Mouse (Mus musculus) thymus, postnatal 36 days (tissue): ENCODE measurements around the gene Lyve1.

Experiments used
- DNase-seq, 2 experiments: peaks; one replicate each; pipeline ENCODE4 v3.0.0; 2022; ENCODE audit warnings: mixed read lengths in 2 of 2

Lyve1 gene

DNA sequence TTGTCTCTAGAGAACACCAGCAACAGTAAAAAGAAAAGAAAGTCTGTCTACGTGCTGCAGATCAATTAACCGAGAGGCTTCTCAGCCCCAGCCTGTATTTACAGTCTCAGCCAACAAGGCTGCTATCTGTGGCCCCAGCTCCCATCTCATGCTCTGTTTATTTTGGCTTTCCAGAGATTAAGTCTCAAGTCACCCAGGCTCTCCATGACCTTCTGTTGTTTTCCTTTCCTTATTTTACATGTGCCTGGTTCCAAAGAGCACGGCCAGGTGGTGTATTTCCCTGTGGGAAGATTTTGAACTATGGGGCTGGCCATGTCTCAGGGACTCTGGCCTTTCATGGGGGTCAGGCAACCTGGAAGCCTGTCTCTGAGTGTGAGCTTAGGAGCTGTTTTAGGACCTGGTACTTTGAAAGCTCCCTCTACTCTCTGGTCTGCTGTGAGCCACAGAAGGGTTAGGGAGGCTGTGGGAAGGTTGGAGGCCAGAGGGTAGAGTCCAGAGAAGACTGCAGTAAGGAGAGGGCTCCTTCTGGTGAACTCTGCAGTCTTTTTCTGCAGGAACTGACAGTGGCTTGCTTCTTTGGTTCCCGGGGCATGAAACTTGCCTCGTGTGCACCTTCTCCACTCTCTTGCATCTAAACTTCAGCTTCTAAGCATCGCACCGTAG lies 11.4 kb downstream of the Lyve1 start:
- no peak for DNase-seq

DNA sequence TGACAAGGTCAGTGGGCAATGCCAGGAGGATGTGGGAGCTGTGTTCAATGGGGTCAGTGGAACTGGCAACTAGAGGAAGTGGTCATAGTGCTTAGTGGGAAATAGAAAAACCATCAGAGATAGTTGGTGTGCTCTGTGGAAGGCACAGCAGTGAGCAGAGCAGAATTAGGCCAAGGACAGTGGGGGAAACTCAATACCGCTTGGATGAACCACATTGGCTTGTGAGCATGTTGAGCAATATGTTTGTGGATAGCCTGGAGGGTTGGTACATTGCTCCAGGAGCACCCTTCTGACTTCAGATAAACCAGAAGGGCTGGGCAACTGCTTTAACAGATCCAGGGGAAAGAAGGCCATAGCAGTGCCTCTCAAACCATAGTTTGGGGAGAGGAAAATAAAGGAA lies 14.7 kb downstream of the Lyve1 start:
- no peak for DNase-seq

DNA sequence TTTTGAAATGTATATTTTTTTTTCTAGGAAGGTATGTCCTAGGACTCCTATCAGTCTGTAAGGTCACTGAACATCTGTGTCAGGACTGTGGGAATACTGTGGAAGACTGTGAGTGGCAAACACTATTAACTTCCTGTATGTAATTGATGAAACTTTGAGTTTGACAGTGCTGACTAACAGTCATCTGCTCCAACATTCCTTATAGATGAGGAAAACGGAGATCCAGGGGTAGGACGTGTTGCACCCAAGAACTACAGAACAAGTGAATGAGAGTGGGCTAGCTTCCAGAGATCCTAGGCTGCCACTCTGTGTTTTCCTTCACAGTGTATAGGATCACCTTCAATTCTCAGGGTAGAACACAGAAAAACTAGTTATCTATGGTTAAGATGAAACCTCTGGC lies 15.7 kb downstream of the Lyve1 start:
- DNase-seq, result no peak

DNA sequence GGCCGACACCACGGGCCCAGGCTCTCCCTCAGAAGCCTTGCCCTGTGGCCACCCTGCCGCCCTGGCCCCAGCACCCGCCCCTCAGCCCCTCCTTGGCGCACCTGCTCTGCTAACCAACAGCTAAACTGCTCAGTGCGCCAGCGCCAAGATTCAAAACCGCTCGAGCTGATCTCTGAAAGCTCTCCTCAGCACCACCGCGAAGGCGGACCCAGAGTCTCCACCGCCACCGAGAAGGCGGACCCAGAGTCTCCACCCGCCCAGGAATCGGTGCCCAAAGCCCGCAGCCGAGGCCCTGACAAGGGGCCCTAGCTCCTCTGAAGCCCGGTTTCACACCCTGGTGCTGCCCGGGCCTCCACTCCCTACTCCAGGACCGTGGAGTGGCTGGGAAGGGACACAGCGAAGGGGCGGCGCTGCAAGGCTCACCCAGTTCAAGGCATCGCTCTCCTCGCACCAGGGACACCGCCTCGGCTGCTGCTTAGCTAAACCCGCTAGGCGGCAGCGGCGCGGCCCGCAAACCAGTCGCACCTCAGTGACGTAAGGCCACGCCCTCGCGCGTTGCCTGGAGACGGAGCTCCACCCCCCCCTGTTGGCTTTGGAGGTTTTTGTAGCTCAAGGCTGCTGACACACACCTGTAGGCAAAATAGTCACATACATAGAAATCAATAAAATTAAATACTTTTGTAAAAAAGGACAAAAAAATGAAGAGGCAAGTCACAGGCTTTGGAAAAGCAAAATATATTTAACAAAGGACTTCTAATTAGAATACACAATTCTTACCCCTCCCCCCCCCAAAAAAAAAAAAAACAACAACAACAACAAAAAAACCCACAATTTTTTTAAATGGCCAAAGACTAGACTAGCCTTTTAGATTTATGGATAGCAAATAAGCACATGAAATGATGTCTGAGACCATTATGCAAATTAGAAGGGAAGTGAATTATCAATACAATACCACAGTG lies 18.8 kb downstream of the Lyve1 start, which contains the start of gene Rnf141:
Gene Rnf141 (minus strand): TSS at position 542 of the 959 bp plus-strand sequence.
- peak; percentile 92 to 94 for DNase-seq

DNA sequence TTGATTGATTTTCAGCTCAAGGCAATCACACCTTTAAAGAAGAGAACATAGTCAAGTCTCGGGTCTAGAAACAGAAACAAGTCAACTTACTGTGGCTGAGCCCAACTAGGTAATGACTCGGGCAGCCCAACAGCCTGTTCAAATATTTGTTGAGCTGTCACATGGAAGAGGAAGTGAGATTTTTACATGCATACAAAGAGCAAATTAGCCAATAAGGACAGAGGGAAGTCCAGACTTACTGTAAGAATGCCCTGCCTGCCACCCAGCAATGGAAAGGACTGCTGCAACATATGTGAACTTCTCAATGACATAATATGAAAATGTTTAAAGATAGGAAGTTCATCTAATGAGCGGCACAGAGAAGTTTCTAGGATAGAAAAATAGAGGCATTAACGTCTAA lies 22.7 kb downstream of the Lyve1 start:
- no peak for DNase-seq

DNA sequence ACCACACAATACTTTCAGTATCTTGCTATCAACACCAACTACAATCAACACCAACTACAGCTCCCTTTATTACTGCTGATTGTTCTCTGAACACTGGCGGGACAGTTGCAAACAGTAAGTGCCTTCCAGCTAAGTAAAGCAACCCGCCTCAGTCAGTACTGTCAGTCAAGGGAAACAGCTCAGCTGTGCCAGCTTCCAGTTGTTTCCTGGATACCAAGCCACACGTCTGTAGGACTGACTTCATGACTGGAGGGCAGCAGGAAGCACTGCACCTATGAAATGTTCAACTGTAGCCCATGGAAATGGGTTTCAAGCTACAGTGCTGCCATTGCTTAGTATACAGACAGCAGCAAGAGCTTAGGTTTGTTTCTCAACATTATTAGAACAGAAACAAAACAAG lies 28.5 kb downstream of the Lyve1 start:
- DNase-seq, result no peak

DNA sequence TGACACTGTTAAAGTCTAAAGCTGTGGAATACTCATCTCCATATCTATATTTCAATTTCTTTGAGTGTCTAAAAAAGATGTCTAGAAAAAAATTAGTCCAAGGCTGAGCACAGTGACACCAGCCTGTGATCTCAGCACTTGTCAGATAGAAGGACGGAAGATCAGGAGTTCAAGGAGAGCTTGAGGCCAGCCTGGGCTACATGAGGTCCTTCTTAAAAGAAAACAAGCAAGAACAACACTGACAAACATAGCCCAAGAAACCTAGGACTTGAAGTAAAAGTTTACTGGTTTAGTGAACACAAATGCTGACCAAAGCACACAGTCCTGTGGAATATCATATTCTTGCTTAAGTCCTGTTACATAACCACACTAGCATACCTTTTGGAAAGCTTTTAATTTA lies 29.0 kb downstream of the Lyve1 start:
- no peak for DNase-seq

DNA sequence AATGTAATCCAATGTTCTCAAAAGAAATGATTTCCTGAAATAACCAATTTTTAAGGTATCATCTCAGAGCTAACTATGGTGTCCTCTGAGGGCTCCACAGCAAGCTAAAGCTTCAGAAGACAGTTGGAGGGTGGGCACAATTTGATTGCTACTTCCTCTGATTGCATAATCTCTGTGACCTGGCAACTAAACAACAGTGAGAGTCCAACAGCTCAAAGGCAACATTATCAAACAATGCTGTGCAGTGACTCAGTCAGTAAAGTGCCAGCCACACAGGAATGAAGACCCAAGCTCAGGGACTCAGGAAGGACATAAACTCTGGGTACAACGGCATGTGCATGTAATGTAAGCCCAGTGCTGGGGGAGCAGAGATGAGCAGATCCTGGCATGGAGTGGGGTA lies 30.0 kb downstream of the Lyve1 start:
- no peak for DNase-seq

DNA sequence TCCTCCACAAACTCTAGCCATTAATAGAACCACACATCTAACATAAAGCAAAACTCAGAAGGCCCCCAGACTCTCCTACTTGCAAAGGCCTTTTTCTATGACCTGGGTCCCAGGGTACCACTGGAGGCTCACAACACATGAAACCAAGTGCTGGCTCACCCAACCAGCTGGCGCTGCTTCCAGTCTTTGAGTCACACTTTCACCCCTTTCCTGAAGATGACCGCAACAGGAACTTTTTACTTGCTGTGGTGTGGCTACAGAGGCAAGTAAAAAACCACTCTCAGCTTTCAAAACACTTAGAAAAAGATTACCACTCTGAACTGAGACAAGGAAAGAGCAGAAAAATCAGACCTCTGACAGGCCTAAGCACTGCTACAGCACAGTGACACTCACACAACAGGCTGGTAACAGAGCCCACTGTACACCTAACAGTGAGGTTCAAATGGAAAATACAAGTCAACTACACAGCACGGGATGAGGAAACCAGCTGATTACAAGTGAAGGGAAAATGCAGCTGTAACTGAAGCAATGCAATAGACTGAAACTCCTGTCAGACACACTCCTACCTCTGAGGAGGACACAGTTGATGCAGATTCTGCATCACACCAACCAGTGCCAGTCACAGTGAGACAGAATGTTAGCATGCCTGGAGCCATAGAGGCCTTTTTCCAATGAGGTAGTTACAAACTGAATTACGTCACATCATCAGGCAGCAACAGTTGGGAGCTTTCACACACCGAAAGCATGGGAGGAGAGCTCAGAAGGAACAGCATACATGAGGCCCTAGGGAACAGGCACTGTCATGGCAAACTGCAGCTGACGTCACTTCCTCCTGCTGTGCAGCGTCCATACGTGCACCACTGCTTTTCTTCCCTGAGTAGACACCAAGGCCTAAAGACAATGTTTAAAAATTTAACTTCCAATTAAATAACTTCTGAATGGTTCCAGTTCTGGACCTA lies 38.8 kb downstream of the Lyve1 start:
- no peak for DNase-seq

DNA sequence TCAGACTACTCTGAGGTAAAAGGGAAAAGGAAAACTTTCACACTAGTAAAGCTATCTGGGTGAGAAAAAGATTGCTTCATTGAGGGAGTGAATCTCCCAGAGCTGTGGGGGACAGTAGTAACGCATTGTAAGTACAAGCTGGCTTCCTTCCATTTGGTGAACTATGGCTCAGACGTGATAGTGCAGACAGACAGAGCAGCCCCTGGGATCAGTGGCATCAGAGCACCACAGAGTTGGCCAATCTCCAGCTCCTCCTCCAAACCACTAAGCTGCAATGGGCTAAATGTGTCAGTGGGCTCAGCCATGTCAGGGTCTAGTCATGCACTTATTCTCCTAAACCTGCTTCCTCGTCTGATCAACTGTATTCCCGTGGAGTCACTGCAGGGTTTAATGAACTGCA lies 39.4 kb downstream of the Lyve1 start:
- no peak for DNase-seq

DNA sequence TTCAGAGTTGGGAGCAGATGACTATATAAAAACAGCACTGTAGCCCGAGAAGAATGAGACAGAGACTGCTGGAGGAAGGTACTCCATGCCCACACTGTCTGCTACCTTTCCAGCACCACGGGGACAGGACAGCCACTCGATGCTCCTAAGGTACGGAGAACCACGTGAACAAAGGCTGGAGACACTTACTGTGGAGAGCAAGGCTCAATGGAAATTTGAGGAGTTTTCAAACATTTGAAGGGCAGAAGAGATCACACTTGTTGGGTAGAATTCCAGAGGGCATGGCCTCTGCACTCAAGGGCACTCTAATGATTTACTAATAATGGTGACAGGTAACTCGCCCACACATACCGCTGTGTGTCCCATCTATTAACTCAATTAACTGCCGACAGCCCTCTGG lies 40.0 kb downstream of the Lyve1 start:
- no peak for DNase-seq

DNA sequence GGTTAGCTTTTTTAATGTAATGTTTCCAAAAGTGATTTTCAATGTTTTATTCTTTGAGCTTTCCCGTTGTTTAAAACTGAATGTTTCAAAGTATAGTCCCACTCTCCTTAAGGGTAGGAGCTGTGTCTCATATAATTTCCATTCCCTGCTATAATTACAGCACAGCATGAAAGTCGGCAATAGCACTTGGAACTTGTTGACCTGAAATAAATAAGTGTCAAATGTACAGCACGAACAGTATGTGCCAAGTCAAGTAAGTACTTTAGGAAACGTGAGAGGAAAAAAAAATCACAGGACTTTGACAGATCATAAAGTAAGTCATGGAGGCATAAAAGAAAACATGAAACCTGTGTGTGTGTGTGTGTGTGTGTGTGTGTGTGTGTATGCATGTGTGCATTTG lies 41.0 kb downstream of the Lyve1 start:
- no peak for DNase-seq

DNA sequence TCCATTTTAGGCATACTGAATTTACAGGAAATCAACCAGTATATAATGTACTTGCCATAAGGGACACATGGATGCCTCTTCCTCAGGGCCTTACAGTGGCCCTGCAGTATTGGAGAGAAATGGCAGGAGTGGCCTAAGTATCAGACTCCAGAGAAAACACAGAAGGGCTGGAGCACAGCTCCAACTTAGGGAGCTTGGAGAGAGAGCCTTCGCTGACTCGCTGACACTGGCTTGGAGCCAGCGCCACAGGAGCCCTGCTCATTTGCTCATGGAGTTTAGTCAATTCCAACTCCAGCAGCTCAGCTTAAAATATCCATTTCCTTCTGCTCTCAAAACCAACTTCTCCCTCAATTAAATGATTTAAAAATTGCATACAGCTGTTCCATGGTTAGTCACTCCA lies 41.4 kb downstream of the Lyve1 start:
- no peak for DNase-seq

DNA sequence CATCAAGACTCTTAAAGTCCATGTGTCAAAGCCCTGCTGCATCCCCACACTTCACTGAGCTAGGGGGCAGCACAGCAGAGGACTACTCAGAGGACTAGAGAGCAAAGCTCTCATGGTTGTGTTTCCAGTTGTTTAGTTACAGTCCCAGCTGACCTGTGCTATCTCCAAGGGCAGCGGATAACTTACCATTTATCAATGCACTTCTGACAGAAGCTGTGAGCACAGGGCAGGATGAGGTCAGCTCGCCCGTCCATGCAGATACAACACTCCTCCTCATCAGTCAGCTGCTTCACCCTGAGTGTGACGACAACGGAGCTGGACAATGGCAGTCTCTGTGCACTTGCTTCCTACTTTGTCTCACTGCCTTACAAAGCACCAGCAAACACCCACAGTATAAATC lies 42.0 kb downstream of the Lyve1 start:
- DNase-seq, result no peak

DNA sequence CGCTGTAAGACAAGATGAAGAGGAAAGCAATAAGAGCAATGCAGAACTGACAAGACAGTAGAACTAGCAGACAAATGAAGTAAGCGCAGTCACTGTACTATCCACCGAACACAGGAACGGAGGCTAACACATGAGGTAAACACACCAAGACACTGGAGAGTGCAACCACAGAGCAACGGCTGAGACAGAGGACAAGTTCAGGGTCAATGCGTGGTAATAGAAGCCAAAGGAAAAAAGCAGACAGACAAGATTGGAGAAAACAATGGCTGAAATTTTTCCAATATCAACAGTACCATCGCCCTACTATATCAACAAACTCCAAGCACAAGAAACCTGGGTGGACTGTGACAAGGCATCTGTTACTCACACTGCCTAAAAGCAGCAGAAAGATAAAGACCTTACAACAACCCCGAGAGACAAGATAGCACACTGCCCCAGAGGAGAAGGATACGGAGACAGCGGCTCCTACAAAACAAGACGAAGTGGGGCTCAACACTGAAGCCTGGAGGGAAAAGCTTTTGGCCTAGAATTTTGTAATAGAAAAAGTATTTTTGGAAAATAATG lies 44.2 kb downstream of the Lyve1 start:
- DNase-seq, result no peak

DNA sequence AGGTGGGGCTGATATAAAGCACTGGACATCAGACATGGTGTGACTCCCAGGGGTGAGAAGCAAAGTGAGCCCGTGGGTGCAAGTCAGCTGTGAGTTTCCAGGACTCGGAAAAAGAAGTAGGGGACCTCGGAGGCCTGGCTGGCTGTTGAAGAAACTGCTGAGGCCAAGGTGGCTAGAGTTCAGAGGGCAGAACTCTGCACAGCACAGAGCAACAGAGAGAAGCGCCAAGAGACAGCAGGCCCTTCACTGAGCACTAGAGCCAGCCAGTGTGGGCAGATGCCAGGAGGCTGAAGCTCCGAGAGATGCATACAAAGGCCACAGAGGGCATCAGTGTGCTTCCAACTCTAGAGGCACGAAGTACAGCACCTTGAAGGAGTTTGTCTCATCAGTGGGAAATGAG lies 44.8 kb downstream of the Lyve1 start:
- DNase-seq, result no peak

DNA sequence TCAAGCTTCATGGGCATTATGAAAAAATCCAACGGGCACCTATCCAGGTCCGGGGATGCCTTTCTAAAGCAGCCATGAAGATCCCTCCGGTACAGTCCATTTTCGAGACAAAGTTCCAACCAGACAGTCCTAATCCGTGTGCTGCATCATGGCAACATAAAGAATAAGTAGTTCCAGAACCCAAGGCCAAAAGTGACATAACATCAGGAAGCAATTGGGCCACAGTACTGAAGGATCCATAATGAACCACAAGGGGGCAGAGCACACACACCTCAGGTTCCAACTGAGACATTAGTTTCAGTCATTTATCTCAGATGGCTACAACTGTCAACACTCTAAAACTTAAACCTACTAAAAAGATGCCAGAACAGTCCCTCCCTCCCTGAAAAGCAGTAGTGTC lies 47.0 kb downstream of the Lyve1 start:
- peak in 1 of 2 experiments; percentile 35 for DNase-seq

DNA sequence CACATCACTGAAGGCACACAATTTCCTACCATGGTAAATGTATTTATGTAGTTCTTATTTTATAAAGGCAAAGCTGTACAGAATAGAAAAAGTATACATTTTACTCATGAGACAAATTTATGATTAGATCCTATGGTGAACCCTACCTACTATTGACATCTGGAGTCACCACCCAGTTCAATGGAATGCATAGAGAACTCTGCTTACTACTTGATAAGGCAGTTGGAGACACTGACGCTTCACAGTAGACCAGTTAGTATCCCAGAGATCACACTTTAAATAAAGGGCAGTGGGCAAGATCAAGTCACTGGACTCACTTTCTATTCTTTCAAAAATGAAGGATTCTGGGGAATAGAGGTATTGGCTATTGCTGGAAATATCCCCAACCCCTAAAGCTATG lies 49.1 kb downstream of the Lyve1 start:
- DNase-seq, result no peak

DNA sequence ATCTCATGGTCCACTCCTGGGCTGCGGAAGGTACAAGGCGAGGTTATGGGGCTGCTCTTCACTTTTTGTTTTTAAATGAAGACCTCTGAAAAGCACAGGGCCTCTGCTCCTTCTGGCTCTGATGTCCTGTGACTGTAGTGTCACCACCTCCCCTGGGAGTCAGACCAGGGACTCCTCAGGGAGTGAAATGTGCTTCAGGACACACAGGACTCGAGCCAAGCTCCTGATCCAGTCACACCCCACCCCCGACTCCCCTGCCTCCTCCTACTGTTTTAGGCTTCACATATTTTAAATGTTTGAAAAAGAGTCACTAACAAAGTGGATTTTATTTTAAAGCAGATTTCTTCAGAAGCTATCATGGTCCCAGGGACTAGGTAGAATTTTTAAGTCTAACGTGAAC lies 51.5 kb downstream of the Lyve1 start:
- no peak for DNase-seq

DNA sequence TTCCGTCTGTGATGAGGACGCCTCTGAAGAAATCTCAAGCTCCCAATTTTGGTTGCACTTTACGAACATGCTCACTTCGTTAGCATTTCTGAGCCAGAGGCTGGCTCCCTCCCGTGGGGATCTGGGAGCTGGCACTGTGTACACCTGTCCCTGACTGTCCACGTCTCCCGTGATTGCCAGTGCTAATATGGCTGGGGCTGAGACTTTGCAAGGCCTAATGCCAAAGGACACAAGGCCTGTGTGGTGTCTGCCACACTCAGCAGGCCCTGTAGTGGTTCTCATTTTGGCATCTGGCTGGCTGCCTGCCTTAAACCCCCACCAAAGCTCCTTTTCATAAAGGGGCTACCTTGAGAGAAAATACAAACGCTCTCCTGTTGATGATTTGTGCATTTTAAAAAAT lies 52.0 kb downstream of the Lyve1 start:
- no peak for DNase-seq

DNA sequence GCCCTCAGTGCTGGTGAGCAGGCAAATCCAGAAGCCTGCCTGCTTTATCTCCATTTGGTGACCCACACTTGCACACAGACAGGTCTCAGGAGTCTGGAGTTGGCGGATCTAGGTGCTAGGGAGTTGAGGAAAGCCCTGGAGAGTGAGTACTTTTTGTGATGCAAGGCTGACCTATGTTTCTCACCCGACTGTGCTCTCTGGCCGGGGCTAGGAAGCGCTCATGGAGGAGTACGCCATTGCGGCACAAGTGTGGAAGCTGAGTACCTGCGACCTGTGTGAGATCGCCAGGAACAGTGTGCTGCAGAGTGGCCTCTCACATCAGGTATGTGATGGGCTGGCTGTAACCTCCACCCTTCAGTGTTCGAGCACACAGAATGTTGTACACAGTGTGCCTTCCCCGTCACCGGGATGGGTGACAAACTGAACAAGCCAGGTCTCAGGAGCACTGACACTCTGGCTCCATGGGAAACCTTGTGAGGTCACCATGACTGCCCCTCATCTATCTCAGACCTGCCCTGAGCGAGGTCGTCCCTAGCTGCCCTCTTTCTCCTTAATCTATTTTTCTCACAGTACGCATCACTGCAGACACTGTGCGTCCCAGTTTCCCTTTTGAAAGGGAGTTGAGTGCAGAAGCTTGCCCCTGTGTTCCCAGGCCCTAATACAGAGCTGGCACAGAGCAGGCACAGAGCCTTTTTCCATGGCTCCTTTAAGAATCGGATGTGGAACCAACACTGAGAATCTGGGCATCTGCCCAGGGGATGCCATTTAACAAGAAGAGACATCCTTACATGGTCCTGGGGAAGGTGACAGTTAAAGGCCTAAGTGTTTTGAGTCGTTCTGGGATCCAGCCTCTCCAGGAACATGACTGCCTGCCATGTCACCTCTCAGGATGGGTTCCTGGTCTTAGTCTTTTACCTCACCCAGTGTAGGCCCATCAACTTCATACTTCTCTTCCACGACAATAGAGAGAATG lies 53.2 kb downstream of the Lyve1 start:
- DNase-seq, result no peak

DNA sequence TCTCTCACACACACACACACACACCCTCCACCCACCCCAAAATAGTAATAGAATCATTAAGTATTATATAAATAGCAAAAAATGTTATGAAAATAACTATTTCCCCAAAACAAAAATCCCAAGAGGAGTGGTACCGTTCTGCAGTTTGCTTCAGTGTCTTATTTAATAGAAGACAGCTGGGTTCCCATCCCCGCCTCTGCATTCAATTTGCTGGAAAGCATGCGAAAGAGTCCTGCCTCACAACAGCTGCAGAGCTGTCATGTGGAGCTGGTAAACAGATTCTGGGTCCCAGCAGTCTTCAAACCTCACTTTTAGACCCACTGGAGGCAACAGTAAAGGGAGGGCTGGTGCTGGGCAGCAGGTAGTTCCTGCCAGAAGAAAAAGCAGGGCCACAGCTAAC lies 54.1 kb downstream of the Lyve1 start:
- DNase-seq, result no peak
